Mouse (Mus musculus) liver, adult 2 months (tissue): ENCODE results near the gene Dcakd.

Experiments
- CTCF ChIP-seq: fragments of 200-500 bp; IDR thresholded peaks from 2 replicates; pipeline ENCODE4 v1.5.1; 2011; ENCODE audit warnings: low read depth, low read length, control low read depth
- POLR2A ChIP-seq: fragments of 200-500 bp; IDR thresholded peaks from 2 replicates; pipeline ENCODE4 v1.6.1; 2011; ENCODE audit warnings: low read length, control low read depth; ENCODE audit not compliant: insufficient read depth; ENCODE audit errors: extremely low read depth

- no peak for TF ChIP-seq CTCF
- no peak for TF ChIP-seq POLR2A
Observed at GRCm38 (mm10) chr11:103036881-103037465, 8.8 kb upstream of the Dcakd start.
